Mouse (Mus musculus) right cerebral cortex, adult 2 months (tissue): ENCODE data around the gene Olfr508.
"Not testable (repeated sequence)": the region's sequence is repeated elsewhere in the genome, so short reads cannot be mapped to it uniquely, and the experiment has no call there.

Experiments used
- DNase-seq, 2 experiments: peaks; one replicate each; pipeline ENCODE4 v3.0.0; 2021 to 2022; ENCODE audit warnings: low spot score in 2 of 2

Olfr508 gene

DNA sequence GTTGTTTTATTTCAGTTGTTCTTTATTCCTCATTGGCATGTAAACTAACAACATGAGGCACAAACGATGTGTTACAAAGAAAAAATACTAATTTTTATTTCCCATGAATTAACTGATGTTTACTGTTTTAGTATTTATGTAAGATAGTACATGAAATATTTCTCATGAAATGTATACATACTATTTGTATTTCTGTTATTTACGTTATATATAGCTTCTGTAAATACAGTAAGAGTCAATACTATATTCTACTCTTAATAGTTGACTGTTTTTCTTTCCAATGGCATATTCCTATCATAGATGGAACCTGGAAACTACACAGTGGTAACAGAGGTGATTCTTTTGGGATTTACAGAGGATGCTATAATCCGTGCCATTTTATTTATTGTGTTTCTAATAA is at the start of gene Olfr508:
Gene Olfr508 (plus strand): TSS at position 301 of the 400 bp plus-strand sequence.
- no peak for DNase-seq

- DNase-seq: no peak
Observed at GRCm38 (mm10) chr7:108589797-108590196, 40.0 kb upstream of the Olfr508 start.

DNA sequence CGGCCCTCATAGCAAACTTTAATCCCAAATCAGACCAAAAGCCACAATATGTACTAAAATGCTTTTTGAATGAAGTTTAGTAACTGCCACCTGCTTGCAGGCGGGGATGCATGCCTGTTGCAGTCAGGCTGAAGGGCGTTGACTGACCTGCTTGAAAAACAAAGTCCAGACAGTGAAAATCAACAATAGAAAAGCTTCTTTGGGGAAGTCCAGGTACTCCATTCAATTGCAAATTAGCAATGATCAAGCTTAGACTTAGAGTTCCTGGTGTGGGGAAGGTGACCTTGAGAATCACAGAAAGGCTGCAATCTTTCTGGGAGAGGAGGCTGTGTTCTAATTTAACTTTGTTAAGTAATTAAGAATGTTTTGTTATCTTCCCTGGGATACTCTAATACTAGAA is 27.9 kb upstream of the Olfr508 start:
- DNase-seq: not testable (repeated sequence)

DNA sequence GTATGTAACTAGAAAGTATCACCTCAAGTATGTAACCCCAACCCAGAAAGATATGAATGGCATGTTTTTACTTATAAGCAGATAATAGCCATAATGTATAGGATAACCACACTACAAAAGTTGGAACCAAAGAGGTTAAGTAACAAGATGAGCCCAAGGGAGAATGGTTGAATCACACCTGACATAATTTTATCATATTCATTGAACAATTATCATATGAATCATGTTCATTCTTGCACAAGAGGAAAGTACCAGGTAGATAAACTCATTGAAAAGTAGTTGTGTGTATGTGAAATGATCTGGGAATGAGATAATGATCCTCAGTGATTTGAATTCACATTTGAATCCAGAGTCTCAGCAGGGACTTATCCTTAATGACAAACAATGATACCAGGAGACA is 19.3 kb upstream of the Olfr508 start, which contains the start of gene Olfr506:
Gene Olfr506 (plus strand): TSS at position 301 of the 400 bp plus-strand sequence.
- DNase-seq: no peak

DNA sequence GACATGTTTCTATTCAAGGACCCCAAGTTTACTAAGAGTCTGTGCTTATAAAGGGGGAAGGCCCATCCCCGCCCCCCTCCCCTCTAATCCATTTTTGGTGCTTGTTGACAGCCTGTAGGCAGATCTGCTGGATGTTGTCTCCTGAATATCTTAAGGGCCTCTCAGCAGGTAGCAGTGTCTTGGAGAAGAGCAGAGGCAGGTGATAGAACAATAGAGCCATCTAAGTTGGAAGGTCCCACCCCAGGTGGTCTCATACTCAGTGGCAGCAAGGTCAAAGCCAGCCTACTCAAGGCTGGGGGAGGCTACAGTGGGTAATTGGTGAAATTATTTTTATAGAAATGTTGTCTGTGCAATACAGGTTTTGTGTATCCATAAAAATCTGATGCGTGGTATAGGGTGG is 15.7 kb upstream of the Olfr508 start:
- DNase-seq: no peak

GRCm38 (mm10) chr7:108616781-108617180 is 13.0 kb upstream of the Olfr508 start:
- not testable (repeated sequence) for DNase-seq

GRCm38 (mm10) chr7:108621514-108621913 is 8.3 kb upstream of the Olfr508 start, which contains the start of gene Olfr507:
TSS of gene Olfr507 (plus strand) at chr7:108621814.
- DNase-seq: no peak

- no peak for DNase-seq
Observed at GRCm38 (mm10) chr7:108651806-108652205, 22.0 kb downstream of the Olfr508 start, which contains the start of gene Olfr509. TSS of gene Olfr509 (minus strand) at chr7:108651906.

GRCm38 (mm10) chr7:108662419-108662818 is 32.6 kb downstream of the Olfr508 start:
- DNase-seq: no peak

- DNase-seq: no peak
Observed at GRCm38 (mm10) chr7:108666118-108666517, 36.3 kb downstream of the Olfr508 start, which contains the start of gene Olfr510. TSS of gene Olfr510 (plus strand) at chr7:108666418.

DNA sequence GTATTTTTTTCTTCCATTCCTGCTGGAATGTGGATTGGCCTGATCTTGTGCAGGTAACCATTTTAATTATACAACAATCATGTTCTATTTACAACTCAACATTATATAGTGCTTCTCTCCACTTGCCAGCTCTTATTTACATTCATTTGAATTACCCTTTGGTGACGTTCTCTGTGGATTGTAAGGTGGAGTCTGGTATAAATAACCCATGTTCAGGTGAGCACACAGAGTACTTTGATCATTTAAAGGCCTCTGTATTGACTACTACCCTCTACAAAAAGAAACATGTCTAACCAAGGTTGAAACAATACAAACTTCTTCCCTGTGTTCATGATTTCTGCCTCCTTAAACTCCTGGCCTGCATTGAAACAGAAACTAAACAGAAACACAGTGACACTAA is 41.3 kb downstream of the Olfr508 start:
- no peak for DNase-seq

DNA sequence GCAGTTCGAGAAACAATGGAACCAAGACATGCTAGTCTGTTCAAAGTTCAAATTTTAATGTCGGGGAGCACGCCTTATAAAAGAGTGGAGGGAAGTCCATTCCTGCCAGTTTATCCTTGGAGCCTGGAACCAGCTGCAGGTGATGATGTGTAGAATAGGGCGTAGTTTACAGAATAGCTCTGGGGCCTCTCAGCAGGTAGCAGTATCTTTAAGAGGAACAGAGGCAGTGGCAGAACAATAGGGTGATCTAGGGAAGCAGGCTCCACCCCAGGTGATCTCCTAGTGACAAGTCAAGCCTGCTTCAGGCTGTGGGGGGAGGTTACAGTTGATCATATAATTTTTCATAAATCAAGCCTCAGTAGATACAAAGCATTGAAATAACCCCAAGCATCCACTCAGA is 49.1 kb downstream of the Olfr508 start:
- DNase-seq: no peak
